Mouse (Mus musculus): ENCODE results near the gene Foxo4.

Foxo4 gene

DNA sequence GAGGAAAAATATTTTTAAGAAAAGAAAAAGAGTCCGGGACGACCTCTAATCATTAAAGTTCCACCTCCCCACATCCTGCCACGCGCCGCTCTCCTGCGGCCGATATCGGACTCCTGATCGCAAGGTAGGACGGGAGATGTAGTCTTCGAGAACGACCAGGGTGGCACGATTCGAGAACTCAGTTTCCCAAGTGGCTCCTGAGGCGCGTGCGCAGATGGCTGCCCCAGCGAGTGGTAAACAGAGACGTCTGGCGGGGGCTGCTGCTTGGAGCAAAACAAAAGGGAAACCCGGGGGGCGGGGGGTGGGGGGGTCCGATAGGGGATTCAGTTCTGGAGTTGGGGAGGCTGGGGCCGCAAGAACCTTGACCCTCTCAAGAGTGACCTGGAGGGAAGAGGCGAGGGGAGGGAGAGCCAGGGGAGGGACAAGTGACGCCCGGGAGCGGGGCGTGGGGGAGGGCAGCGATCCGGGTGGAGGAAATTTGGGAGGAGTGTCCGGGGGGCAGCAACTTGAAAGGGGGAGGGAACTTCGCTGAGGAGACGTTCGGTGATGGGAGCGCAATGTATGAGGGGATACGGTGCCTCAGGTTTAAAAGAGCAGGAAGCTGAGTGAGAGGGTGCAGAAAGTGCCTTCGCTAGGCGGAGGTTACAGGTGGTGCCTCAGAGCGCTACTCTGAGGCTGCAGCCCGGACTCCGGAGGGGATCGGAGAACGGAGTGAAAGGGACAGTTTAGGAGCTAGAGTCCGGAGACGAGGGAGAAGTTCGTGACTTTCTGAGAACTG, at the start of gene Foxo4:
Gene Foxo4 (plus strand): TSS at position 577 of the 778 bp plus-strand sequence.
- DNase-seq (ENCODE audit: inconsistent ontology term) = peak; percentile 84

DNA sequence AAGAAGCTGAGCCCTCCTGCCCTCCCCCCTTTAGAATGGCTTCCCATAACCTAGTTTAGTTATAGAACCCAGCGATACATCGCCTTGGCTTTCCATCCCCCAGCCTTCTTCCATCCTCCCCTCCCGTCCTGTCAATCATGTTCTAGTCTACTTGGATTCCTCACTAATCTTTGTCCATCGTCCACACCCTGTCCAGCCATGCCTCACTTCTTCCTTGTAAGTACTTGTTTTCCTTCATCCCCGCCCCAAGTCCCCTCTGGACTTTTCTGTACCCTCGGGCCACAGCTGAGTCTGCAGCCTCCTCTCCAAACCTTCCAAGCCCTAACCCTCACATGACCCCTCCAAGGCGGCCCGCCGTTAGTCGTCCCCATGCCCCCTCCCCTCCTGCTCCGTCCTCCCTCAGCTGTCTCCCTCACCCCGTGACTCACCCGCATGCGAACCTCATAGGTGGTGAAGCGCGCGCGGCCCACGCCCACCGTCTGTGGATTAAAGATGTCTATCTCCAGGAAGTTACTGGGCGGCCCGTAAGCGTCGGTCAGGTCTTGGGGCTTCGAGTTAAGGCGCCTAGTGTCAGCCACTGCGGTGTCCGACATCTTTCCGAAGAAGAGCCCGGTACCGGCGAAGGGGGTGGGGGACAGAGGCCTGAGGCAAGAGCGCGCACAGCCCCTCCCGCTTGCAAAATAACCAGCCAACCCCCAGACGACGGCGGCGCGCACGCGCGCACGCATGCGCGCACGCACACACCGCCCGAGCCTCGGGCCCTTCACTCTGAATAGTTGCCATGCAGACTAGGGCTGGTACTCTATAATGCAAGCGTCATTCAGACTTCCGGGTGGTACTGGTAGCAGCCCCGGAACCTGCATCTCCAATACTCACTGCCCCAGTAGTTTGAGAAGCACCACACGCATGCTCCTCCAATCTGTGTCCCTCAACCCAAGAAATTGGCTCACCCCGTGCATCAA, 32.2 kb upstream of the Foxo4 start, which contains the start of gene Snx12:
Gene Snx12 (minus strand): TSS at position 730 of the 962 bp plus-strand sequence.
- DNase-seq (ENCODE audit: inconsistent ontology term) = peak; percentile 94

DNA sequence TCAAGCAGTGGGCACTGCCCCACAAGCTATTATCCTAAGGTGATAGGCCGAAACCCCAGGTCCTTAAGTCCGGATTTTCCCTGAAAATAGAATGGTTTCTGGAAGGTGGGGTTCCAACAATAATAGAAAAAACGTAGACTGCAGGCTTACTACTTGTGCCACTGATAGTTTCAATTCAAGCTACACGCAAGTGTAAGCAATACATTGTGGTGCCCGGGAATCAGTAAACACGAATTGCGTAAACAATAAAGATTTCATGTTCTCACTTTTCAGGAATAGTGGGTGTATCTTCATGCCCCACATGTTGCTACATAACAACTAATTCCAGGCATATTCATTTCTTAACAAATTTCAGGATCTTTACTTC, 31.5 kb upstream of the Foxo4 start:
- DNase-seq (ENCODE audit: inconsistent ontology term) = no peak

DNA sequence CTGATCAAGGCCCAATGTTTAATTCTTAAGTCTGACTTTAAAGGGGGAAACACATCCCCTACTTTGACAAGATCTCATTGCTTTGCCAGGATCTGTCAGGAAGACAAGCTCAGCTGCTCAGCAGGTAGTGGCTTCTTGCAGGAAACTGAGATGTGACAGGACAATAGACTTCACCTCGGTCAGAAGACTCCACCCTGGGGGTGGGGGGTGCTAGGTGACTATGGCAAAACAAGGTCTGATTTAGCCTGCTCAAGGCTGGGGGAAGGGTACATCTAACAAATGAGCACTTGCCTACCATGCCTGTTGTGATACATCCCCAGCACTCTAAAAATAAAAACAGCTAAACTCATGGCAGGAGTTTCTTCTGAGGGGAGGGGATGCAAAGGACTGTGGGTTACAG, 9.3 kb upstream of the Foxo4 start:
- DNase-seq (ENCODE audit: inconsistent ontology term) = no peak

DNA sequence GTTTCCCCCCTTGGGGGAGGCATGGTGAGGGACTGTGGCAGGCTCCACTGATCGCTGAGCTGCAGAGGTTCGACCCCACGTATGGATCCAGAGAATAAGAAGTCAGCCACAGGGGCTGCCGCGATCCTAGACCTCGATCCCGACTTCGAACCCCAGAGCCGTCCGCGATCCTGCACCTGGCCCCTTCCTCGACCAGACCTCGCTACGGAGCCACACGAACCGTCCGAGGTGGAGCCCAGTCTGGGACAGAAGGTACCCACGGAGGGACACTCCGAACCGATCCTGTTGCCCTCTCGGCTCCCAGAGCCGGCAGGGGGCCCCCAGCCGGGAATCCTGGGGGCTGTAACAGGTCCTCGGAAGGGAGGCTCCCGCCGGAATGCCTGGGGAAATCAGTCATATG, 412 bp downstream of the Foxo4 start:
- peak; percentile 16 for DNase-seq (ENCODE audit: inconsistent ontology term)

DNA sequence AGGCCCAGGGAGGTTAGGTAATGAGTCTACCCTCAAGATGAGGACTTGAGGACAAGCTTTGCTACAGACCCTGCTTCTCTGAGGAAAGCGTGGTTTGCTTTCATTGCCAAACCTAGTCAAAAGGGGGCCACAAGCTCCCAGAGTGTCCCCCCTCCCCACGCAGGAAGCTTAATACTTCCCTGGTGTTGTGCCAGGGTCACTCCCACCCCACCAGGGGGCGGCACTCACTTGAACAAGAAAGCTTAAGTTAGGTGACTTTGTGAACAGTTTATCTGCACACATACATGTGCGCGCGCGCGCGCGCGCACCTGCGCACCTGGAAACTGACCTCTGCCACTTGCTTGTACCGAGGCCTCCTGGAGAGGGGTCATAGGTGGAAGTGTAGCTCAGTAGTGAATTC, 2.3 kb downstream of the Foxo4 start:
- DNase-seq (ENCODE audit: inconsistent ontology term) = peak; percentile 7

DNA sequence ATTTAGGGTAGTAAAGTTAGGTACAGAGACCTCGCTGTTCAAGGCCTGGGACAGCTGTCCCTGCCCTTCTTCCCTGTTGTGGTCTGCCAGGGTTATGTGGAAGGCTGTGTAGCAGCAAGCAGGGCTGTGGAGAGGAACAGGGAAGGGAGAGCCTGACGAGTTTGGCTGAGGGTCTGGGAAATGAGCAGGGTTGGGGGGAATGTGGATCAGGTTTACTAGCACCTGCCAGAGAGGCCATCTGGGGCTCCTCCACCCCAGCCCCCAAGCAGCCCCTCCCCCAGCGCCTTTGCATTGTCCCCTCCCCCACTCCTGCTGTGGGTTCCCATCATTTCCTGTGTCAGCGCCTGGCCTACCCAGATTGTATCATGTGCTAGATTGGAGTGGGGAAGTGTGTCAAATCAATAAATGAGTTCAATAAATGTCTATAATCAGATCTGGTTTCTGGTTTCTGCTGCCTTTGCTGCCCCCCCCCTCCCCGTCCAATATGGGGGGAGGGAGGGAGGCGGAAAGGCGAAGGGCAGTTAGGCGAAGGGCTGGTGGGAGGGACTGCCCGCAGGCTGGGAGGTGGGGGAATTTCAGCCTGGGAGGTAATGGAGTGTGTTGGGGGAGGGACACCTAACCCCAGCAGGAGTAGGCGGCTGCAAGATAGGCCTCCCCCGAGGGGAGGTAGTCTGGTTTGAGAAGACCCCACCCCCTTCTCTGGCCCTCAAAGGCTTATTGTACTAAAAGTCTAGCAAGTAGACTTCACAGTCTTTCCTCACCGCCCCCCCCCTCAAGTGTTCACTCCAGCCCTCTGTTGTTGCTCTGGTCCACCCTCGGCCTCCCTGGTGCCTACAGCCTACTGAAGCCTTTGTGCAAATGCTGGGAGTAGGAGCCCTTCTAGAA, 6.4 kb downstream of the Foxo4 start:
- no peak for DNase-seq (ENCODE audit: inconsistent ontology term)

DNA sequence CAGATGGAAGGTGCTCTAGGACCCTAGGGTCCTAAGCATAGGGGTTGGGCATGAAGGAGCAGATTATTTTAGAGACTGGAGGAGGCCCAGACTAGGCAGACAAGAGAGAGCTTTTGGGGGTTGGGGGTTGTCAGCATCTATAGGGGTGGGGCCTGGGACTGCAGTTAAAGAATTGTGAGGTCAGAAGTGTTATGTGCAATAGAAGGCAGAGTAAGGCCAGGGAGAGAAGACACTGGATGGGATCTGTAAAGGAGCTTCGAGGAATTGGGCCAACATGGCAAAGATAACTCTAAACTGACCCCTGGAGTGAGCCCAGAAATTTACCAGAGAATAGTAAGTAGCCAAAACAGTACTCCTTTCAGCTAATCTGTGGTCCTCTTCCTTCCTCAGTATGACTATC, 9.6 kb downstream of the Foxo4 start, which contains the start of gene Gm614:
Gene Gm614 (minus strand): TSS at position 101 of the 400 bp plus-strand sequence.
- DNase-seq (ENCODE audit: inconsistent ontology term) = no peak

DNA sequence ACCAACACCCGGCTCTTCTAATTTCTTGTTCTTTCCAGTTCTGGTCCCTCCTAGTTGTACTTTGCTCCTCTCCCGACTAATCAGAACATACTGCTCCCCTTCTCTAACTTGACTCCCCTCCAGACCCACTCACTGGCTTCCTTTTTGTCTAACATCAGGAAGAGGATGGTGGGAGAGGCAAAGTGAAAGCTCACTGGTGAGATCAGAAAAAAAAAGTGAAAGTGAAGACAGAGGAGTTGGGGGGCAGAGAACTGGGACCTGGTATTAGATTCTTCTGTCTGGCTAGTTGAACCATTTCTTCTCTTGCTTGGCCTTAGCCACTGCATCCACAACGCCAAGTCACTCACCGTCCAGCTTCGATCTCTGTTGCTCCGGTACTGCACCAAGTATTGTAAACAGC, 12.3 kb downstream of the Foxo4 start:
- DNase-seq (ENCODE audit: inconsistent ontology term) = no peak

DNA sequence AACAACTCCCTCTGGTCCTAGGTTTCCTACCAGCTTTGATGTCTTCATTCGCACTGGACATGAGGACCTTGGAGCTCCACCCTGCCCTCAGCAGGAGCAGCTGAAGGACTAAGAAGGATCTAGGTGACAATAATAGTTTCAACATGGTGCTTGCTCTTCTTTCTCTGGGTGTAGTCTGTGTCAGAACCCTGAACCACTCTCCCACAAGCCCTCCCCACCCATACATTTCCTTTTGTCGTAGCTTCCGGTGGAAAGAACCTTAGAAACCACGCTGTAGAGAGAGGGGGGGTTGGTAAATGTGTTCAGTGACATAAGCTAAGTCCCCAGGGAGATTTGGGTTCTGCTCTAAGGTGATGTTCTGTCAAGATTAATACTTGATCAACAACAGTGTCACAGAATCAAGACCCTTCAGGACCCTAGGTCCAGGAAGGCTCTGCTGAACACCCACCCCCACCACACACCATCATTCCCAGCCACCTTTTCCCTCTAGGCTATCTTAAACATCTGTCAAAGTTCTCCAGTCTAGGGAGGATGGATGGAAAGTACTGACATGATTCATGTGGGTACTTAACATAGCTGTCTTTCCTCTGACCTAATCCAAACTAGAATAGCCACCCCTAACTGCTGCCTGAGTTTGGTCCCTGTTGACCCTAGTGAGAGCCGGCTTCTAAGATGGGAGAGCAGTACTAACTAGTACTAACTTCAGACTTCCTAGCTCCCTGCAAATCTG, 13.9 kb downstream of the Foxo4 start, which contains the start of gene Il2rg:
Gene Il2rg (minus strand): TSS at position 231 of the 730 bp plus-strand sequence.
- no peak for DNase-seq (ENCODE audit: inconsistent ontology term)

DNA sequence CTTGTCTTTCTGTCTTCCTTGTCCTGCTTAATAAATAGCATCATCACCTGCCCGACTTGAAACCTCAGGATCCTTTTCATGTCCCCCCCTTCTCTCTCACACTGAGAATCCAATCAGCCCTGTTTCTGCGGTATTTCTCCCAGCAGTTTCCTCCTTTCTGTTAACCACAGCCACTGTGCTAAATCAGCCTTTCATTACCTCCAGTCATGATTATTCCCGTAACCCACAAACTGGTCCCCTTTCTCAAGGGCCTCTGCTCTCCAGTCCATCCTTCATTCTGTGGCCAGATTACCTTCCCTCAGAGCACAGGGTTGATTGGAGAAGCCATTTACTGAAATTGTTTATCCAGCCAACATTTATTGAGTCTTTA, 14.4 kb downstream of the Foxo4 start, which contains the start of gene Gm20489:
Gene Gm20489 (minus strand): TSS at position 269 of the 370 bp plus-strand sequence.
- no peak for DNase-seq (ENCODE audit: inconsistent ontology term)

DNA sequence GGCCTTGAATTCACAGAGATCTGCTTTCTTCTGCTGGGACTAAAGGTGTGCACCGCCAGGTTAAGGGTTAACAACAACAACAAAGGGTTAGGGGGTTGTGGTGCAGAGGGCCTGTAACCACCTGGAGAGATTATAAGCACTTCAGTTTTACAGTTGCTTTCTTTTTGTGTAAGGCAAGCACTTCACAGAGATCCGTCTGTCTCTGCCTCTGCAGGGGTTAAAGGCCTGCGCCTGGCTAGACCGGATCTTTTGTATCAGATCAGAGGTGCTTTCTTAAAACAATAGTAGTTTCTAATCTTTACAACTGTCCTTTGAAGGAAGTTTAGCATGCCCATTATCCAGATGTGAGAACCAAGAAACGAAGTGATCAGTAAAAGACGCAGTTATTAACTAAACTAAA, 19.1 kb downstream of the Foxo4 start:
- DNase-seq (ENCODE audit: inconsistent ontology term) = no peak

DNA sequence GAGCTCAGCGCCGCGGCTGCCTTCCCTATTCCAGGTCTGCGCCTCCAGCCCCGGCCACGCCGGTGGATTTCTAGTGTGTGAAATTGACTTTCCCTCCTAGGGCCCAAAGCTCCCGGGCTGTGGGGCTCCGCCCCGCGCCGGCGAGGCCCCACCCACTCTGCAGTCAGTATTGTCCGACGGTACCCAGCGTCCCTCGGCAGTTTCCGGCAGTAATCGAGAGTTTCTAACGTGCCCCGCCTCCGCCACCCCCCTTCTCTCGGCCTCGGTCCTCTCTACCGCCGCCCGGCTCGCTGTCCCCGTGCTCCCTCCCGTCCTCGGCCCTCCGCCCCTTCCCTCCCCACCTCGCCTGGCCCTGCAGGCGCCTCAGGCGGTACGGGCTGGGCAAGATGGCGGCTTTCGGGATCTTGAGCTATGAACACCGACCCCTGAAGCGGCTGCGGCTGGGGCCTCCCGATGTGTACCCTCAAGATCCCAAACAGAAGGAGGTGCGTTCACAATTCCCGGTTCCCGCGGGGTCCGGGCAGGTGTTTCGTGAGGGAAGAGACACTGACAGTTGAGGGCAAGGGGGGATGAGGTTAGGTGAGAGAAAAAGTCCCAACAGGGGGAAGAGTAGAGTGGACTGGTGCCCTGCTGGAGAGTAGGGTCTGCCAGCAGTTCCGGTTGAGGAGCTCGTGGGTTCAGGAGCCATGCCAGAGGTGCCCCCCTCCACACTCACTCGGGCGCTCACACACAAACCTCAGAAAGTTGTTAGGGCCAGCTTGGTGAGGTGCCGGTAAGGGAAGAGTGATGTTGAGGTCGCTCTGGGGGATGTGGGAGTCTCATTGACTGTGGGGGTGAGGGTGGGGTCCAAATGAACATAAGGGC, 19.8 kb downstream of the Foxo4 start, which contains the start of gene Med12:
Gene Med12 (plus strand): TSS at position 156 of the 864 bp plus-strand sequence.
- peak; percentile 92 for DNase-seq (ENCODE audit: inconsistent ontology term)

DNA sequence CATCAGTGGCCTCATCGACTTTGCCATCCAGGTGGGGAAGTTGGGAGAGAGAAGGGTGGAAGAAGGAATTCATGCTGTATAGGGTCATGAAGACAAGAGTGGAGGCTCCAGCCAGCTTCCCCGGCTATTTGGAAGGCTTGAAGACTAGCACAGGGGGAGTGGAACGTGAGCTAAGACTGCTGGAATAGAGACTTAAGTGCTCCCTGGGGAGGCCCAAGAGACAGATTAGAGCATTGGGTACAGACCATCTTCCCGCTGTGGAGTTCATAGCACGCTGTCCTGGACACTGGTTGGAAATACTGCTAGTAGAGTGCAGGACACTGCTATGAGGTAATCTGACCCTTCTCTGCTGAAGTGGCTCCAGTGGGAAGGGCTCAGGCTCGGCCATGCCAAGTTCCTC, 28.5 kb downstream of the Foxo4 start:
- DNase-seq (ENCODE audit: inconsistent ontology term) = no peak

DNA sequence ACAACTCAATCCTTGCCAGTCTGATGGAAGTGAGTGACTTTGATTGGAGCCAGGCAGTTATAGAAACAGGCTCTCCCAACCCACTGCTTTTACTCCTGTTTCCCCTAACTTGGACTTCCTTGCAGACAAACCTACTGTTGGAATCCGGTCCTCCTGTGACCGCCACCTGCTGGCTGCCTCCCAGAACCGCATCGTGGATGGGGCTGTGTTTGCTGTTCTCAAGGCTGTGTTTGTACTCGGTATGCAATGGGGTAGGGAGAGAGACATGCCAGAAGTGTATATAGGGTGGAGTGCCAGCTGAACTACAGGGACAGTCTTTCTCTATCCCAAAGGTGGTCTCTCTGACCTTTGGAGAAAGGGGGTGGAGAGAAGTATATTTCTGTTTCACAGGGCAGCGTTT, 31.2 kb downstream of the Foxo4 start:
- DNase-seq (ENCODE audit: inconsistent ontology term) = peak; percentile 16

DNA sequence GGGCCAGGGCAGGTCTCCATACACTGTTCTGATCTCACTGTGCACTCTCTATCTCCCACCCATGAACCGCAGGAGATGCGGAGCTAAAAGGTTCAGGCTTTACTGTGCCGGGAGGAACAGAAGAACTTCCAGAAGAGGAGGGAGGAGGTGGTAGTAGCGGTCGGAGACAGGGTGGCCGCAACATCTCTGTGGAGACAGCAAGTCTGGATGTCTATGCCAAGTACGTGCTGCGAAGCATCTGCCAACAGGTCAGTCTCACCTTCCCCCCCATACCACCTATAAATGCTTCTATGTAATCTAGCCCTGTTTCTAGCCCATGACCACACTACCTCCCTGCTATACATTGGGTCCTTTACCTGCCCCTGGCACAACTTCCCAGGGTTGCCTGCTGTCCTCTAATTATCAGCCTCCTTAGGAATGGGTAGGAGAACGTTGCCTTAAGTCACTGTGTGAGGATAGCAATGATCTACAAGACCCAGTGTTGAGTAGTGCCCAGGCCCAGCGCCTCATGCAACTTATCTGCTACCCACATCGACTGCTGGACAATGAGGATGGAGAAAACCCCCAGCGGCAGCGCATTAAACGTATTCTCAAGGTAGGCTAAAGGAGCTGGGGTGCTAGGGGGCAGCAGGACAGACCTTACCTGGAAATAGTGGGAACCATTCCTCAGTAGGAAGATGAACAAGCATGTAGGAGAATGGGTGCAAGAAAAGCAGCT, 31.8 kb downstream of the Foxo4 start:
- no peak for DNase-seq (ENCODE audit: inconsistent ontology term)

DNA sequence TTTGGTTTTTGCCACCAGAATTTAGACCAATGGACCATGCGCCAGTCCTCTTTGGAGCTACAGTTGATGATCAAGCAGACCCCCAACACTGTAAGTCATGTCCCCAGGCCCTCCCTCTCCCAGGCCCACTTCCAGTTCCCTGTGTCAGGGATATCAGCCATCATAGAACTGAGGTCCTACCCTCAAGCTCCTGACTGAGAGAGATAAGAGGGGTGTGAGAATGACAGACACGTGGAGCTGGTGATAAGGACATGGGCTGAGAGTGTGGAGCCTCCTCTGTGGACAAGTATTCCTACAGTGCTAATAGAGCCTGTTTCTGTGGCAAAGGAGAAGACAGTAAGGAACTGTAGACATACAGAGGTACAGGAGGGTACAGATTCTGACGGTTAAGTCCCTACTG, 33.2 kb downstream of the Foxo4 start:
- no peak for DNase-seq (ENCODE audit: inconsistent ontology term)

DNA sequence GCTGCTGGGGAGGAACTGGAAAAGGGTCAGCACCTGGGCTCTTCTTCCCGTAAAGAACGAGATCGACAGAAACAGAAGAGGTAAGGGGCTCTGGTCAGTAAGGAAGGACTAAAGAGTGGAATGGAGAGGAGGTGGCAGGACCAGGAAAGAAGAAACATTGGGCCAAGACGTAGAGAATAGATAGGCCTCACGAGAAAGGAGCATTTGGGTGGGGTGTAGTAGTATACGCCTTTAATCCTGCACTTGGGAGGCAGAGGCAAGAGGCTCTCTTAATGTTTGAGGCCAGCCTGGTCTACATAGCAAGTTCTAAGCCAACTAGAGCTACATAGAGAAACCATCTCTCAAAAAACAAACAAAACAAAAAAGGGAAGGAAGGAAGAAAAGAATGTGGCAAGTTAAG, 34.1 kb downstream of the Foxo4 start:
- DNase-seq (ENCODE audit: inconsistent ontology term) = no peak

DNA sequence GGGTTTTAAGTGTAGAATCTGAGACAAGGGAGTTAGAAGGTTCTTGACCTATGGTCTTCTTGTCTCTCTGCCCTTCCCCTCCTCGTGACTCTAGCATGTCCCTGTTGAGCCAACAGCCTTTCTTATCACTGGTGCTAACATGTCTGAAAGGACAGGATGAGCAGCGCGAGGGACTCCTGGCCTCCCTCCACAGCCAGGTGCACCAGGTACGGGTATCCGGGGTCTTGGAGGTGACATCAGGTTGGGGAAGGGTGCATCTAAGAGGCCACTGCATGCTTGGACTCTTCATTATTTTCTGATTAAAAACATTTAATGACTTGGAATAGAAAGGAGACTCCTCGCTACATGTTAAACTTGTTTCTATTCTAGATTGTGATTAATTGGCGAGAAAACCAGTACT, 34.7 kb downstream of the Foxo4 start:
- no peak for DNase-seq (ENCODE audit: inconsistent ontology term)
